Mouse (Mus musculus): ENCODE measurements around the gene Gria1.

Gria1 gene

GRCm38 (mm10) chr11:57184216-57184615 lies 173.0 kb downstream of the Gria1 start:
- no peak for DNase-seq

GRCm38 (mm10) chr11:57185110-57185509 lies 173.9 kb downstream of the Gria1 start:
- no peak for DNase-seq

- DNase-seq, result no peak
These were observed 178.2 kb downstream of the Gria1 start for GRCm38 (mm10) chr11:57189391-57189790.

- no peak for DNase-seq
These were observed 183.6 kb downstream of the Gria1 start for GRCm38 (mm10) chr11:57194746-57195145.

- DNase-seq, result no peak
These were observed 190.2 kb downstream of the Gria1 start for GRCm38 (mm10) chr11:57201245-57201976.

GRCm38 (mm10) chr11:57204371-57204770 lies 193.2 kb downstream of the Gria1 start:
- DNase-seq, result no peak

DNA sequence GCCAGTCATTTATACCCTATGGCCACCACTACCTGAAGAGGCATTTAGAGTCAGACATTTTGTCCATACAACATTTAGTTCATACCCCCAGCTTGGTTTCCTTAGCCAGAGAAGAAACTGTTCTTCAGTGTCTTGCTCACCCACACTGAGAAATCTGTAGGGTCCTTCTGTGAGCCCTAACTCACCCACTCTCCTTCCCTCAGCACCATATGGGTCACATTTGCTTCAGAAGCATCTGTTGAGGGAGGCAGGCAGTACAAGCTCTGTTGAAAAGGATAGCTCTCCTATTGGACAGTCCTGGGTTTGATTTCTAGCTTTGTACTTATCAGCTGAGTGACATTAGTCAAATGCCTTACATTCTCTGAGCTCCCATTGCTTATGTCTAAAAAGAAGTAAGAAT lies 196.1 kb downstream of the Gria1 start:
- DNase-seq, result no peak

DNA sequence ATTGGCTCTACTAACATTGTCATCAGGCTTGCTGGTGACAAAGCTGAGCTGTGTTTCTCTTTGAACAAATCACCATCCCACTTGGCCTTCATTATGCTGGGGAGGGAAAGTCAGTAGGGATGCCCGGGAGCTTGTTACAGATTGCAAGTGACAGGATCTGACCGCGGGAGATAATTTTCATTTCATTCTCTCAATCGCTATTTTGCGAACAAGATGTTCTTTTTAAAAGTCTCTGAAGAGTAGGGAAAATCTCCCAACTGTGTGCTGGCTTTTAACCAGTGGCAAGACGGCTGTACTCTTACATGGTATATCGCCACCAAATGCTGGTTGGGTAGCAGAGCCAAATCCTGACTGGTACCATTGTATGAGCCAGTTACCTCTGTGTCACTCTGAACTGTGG lies 202.9 kb downstream of the Gria1 start:
- DNase-seq, result no peak

DNA sequence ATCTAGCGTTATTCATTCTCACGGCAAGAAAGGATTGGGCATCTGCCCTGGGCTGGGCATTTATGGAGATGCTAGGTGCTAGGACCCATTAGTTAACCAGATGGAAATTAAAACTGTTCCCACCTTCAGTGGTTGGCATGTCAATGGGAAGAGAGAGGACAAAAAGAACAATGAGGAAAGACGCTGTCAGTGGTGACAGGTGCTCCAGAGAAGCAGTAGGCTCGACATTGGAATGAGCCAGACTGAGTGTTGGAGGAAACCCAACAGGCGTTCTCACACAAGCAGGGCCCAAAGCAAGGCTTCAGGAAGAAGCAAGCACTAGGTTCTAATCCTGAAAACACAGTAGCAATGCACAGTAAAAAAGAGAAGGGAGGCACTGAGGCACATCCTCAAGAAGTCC lies 203.4 kb downstream of the Gria1 start:
- DNase-seq, result no peak

GRCm38 (mm10) chr11:57222797-57223569 lies 211.8 kb downstream of the Gria1 start:
- no peak for DNase-seq

DNA sequence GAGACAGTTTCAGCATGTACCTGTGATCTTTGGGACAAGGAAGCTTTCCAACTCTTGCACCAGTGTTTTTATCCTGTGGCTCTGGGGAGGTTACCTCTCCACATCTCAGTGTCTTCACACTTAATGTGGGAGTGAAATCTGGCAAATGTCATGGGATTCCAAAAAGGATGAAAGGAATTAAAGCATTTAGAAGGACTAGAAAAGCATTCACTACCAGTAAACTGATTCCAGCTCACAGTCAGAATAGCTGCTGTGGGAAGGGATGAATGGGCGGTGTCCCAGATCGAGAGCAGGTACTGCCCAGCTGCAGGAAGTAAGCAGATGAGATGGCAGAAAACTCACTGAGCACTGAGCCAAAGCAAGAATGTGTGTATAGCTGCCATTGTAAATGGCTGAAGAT lies 224.3 kb downstream of the Gria1 start:
- no peak for DNase-seq

GRCm38 (mm10) chr11:57236431-57236830 lies 225.2 kb downstream of the Gria1 start:
- no peak for DNase-seq

- DNase-seq, result no peak
These were observed 228.6 kb downstream of the Gria1 start for GRCm38 (mm10) chr11:57239758-57240157.

GRCm38 (mm10) chr11:57243835-57244234 lies 232.6 kb downstream of the Gria1 start:
- no peak for DNase-seq

DNA sequence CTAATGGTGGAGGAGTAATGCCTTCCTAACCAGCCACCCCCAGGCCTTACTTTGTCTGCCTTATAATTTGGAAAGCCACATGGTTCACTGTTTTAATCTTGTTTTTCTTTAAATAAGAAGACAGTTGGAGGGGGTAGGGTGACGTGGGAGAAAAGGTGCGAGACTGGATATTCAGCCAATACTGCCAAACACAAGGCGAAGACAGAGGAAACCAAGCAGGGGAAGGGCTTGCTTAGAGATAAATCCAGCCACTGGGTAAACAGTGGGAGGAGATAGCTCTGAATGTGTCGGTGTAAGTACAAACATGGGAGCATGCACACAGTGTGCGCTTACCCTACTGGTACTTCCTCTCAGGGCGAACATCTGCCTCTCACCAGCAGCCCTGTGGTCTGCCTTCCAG lies 233.4 kb downstream of the Gria1 start:
- no peak for DNase-seq

DNA sequence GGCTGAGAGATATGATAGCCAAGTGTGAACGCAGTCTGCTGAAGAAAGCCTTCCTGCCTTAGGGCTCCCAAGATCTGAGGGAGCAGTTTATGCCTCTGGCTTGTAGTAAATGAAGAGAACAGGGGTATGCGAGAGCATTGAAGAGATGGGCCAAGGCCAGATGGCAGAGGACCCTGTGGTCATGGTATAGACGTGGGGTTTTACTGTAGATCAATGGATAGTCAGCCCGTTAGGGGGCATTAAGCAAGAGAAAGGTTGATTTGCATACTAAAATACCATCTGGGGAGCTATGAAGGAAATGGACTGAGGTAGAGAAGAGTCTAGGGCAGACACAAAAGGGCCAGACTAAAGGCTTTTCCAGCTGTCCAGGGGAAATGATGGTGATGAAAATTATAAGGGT lies 237.7 kb downstream of the Gria1 start:
- DNase-seq, result no peak

- no peak for DNase-seq
These were observed 238.9 kb downstream of the Gria1 start for GRCm38 (mm10) chr11:57250129-57250528.

- DNase-seq, result no peak
These were observed 260.5 kb downstream of the Gria1 start for GRCm38 (mm10) chr11:57271687-57272086.

- no peak for DNase-seq
These were observed 263.5 kb downstream of the Gria1 start for GRCm38 (mm10) chr11:57274687-57275086.

DNA sequence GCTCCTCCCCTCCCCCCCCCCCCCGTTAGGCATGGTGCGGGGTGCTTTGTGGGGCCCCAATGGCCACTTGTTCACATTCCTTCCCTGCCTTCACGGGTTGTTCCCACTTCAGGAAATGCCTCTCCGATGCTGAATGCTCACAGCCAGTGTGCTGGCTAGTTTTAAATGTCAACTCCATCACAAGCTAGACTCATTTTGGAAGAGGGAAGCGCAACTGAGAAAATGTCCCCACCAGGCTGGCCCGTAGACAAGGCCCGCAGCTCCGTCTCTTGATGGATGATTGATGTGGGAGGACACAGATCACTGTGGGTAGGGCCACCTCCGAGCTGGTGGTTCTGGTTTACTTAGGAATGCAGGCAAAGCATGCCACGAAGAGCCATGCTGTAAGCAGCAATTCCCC lies 266.9 kb downstream of the Gria1 start:
- no peak for DNase-seq

DNA sequence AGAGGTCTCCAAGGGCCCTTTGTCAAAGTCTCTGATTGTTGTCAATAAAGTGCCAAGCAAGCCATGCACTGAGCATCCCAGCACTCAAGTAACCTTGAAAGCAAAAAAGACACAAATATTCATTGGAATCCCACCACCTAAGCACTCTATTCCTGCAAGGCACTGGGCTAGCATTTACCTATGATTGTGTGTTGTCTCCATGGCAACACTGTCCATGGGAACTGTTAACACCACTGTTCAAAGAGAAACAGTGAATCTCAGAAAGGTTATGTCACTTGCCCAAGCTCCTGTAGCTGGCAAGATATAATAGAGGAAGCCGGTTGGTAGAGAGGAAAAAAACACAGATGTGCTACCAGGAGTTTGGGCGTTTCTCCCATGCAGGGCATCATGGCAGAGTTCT lies 274.9 kb downstream of the Gria1 start:
- no peak for DNase-seq

DNA sequence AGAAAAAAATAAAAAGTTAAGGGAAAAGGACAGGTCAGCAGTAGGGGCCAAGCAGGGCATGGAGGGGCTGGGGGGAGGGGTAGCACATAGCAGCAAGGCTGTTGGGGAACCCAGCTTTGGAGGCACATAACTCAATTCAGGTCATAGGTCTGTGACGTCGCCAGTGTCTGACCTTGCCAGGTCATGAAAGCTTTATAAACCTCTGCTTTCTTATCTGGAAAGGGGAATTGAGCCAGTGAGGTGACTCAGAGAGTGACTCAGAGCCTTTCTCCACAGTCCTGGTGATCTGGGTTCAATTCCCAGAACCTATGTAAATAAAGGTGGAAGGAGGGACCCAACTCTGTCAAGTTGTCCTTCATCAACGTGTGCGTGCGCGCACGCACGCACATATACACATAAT lies 286.2 kb downstream of the Gria1 start:
- DNase-seq, result no peak

DNA sequence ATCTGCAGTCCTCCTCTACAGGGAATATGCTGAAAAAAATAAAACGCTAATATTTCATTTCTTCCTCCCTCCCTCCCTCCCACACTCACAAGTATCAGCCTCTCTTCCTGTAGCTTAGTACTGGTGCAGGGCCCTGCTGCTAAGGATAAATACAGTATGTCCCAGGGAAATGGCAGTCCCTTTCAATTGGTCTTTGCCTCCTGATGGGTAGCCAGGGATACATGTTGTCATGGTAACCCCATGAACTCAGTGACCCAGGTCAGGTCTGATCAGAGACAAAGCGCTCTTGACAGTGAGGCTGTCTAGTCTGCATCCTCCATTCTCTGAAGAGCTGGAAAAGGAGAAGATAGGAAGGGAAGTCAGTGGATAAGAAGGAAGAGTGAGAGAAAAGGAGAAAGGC lies 287.1 kb downstream of the Gria1 start:
- DNase-seq, result no peak

DNA sequence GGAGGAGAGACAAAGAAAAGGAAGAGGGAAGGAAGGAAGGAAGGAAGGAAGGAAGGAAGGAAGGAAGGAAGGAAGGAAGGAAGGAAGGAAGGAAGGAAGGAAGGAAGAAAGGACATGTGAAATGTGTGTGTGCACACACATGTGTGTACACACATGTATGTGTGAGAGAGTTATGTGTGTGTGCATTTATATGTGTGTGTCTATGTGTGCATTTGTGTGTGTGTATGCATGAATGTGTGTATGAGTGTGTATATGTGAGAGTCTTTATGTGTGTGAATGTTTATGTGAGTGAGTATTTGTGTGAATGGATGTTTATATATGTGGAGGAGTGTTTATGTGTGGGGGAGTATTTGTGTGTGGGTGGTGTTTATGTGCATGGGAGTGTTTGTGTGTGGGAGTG lies 287.5 kb downstream of the Gria1 start:
- no peak for DNase-seq

- no peak for DNase-seq
These were observed 292.4 kb downstream of the Gria1 start for GRCm38 (mm10) chr11:57303602-57304001.

All from cerebellum, postnatal 36 days (tissue).